Mouse (Mus musculus): ENCODE data around the gene Rnf169.
"Not testable (repeated sequence)": the region's sequence is repeated elsewhere in the genome, so short reads cannot be mapped to it uniquely, and the experiment has no call there.

Gene Rnf169

GRCm38 (mm10) chr7:99945012-99945411 is 35.2 kb downstream of the Rnf169 start:
- DNase-seq, result not testable (repeated sequence)

GRCm38 (mm10) chr7:99944520-99944919 is 35.7 kb downstream of the Rnf169 start:
- no peak for DNase-seq

DNA sequence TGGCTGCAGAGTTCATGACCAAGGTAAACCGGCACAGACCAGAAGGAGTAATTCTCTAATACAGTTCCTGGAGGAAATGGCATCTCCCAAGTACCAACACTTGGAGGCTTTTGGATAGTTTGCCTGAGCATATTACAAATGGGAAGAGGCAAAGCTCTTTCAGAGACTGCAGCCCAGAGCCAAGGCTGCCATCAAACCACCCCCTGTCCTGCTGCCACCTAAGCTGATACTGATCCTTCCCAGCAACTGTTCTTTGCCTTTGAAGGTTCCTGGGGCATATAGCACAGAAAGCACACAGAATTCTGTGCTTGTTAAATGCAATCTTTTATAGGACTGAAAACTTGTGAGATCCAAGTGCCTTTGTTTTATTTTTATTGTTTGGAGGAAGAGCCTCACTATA is 39.6 kb downstream of the Rnf169 start:
- no peak for DNase-seq

DNA sequence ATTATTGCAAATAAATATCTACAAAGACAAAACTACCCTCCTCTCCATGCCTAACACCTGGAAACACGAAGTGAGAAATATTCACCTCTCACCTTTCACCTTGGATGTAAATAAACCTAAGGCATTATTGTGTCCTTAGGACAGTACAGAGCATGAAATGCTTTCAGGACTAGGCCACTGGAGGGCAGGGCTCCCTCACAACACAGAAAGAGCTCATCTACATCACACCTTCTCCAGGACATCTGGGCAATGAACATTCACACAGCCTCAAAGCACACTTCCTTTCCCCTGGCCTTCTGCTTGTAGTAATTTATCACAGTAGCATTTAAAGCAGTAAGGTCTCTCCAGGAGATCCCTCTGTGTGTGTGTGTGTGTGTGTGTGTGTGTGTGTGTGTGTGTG is 44.5 kb downstream of the Rnf169 start:
- DNase-seq, result no peak

- DNase-seq, result peak; percentile 61 to 78
Observed at GRCm38 (mm10) chr7:99926916-99927714, 53.1 kb downstream of the Rnf169 start.

GRCm38 (mm10) chr7:99920416-99920815 is 59.8 kb downstream of the Rnf169 start:
- DNase-seq, result peak in 1 of 2 experiments; percentile 8

GRCm38 (mm10) chr7:99919971-99920370 is 60.3 kb downstream of the Rnf169 start:
- DNase-seq, result no peak

DNA sequence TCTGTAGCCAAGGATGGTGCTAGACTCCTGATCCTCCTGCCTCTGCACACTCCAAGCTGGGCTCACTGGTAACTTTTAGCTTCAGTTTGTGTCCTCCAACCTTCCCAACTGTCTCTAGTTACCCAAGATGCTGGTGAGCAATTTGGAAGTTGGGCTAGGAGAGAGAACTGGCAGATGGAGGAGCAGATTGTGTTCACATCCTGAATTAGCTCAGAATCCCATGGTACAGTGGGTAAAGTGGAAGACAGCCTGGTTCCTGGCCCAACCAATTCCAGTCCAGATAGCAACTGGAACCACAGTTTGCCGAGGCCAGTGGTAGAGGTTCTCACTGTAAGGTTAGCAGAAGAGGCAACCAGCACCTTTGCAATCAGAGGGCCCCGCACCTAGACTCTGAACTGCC is 61.1 kb downstream of the Rnf169 start:
- DNase-seq, result no peak

DNA sequence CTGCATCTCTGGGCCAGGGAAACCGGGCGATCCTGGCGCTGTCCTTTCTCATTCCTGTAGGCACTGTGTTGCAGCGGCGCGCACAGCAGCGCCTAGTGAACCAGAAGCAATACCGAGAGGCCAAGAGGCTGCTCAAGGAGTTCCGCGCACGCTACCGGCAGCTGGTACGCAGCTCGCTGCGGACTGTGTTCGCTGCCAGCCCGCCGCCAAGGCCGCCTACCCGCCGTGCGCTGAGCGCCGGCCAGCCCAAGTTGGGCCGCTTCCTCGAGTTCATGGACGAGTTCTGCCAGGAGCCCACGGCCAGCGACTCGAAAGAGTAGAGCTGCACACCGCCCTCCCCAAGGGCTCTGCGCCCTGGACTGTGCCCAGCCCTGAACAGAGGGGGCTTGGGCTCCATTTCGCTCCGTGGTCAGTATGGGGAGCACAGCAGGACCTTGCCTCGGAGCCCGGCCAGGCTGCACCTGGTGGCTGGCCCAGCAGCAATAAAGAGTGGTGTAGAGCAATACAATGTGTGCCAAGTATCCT is 62.9 kb downstream of the Rnf169 start:
- DNase-seq, result peak; percentile 41 to 53

DNA sequence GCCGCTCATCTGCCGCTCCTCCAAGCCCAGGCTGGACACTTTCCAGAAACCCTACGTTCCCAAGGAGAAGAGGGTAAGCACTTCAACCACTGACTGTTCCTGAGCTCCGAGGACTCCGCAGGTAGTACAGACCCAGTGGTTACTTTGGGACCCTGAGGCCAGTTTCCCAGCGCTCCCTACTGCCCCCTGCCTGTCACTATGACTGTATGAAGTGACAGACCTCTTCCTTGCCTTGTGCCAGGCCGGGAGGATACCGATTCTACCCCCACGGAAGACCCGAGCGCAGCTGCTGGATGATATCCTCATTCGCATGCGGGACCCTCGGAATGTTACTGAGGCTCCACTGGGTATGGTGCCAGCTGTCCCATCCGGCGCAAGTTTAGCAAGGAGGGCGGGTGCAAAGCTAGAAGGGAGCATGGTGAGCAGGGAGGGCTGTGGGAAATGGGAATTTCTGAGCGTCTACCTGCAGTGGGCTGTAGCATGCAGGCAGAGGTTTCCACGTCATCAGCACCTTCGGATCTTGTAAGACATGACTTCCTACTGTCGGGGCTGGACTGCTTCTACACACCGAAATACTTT is 63.4 kb downstream of the Rnf169 start:
- DNase-seq, result peak; percentile 47 to 63

DNA sequence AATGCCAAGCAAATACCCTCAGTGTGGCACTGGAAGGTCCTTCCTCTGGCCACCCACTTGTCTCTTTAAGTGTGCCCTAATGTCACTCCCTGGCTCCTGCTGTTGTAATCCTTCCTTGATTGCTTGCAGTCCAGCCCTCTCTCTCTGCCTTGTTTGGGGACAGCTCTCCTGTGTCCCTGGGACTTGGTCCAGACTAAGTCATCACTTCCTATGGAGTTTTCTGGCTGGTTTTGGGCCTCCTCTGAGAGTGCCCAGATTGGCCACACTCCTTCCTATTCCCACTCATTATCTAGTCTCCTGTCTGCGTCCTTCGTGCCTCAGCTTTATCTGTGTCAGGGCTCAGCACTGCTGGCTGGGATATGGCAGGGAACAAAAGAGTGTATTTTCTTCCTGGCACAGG is 64.7 kb downstream of the Rnf169 start:
- DNase-seq, result no peak

- DNase-seq, result no peak
Observed at GRCm38 (mm10) chr7:99914316-99914715, 65.9 kb downstream of the Rnf169 start.

DNA sequence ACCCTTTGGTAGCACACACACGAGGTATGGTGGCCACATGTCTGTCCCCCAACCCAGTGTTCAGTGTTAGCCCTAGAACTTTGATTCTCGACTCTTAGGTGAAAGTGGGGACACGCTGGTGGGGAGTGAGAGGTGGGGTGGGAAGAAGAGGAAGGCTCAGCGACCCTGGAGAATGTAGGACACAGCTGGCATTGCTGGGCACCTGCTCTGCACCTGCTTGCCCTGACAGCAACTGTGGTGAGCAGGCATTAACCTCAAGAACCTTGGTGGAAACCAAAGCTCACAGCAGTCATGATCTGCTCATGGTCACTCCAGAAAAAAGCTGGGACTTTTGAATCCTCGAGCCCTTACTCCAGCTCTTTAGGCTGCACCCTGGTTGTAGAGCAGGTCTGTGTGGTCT is 69.2 kb downstream of the Rnf169 start:
- DNase-seq, result no peak

- no peak for DNase-seq
Observed at GRCm38 (mm10) chr7:99907463-99907862, 72.8 kb downstream of the Rnf169 start.

DNA sequence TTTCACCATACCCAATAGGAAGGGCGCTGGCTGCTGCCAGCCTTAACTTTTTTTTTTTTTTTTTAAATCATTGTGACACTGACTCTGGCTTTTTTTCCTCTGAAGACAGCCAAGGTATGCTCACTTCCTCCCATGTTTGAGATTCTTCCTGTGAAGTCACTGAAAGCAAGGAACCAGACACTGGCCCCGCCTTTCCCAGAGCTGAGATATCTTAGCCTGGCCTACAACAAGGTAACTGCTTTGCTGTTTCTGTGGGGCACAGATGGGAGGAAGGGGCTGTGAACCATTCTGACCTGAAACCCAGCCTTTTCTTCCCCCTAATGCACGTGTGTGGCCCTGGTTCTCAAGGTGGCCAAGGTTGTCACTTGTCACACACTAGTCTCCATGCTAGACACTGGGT is 73.9 kb downstream of the Rnf169 start:
- no peak for DNase-seq

DNA sequence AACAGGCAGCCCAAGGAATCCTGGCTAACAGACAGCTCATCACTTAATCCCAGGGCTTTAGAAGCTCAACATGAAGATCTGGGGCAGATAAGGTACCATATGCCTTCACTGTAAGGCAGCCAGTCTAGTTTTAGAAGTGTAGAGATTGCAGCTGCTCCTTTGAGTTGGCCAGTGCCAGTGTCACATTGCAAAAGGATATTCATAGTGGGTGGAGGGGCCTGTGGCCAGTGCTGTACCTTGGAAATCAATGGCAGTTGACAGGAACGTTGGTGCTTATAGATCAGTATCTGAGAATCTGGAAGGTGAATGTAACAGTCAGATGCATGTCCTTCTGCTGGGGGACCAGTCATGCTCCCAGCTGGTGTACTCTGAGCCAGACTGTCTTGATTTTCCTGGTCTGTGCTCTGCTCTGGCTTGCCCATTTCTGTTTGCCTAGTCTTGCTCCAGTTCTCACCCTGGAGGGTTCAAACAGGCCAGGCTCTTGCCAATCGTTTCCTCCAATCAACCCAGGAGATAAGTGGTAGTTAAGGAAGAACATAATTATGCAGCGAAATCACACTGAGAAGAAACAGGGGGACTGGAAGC is 75.7 kb downstream of the Rnf169 start:
- no peak for DNase-seq

DNA sequence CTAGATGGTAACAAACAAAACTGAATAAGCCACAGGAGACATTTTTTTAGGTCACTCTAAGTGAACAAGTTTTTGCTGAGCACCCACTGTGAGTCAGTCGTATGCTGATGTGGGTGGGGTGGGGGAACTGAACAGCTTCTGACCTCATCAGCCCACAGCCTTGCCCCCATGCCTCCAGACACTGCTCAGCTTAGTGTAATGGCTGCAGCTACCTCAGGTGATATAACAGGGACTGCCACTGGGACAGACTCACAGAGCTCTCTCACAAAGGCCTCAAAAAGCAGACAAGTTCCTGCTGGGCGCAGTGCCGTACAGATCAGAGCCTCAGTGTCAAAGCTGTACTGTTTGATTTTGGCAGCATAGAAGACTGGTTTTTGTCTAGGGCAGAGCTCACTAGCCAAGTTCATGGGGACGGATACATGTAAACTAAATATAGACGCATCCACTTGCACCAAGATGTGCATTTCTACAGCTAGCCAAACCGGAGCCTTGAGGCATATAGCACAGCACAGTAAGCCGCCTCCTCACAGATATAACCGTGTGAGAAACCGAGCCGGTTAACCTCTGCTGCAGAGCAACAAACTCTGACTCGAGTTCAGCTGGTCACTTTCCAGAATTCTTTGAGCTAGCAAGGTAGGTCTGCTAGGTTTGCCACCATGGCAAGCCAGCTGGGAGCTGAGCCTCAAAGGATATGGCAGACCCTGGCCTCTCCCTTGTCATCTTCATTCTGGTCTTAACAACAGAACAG is 77.2 kb downstream of the Rnf169 start:
- no peak for DNase-seq

DNA sequence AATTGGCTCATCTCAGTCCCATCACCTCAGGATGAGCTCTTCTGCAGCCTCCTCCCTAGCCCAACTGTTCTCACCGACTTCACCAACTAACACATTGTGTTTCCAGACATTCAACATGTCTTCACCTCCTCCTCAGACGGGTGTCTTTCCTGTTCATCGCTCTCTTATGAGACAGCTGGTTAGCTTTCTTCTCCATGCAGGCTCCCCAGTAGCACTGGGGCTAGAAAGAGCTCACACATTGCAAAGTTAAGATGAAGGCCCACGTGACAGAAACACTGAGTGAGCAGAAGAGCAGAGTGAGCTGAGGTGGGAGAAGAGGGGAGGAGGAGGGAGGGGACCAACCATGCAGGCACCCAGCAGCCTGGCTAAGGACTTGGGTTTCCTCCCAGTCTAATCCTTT is 78.0 kb downstream of the Rnf169 start:
- no peak for DNase-seq

- no peak for DNase-seq
Observed at GRCm38 (mm10) chr7:99896905-99897304, 83.3 kb downstream of the Rnf169 start.

GRCm38 (mm10) chr7:99894478-99894877 is 85.8 kb downstream of the Rnf169 start:
- no peak for DNase-seq

DNA sequence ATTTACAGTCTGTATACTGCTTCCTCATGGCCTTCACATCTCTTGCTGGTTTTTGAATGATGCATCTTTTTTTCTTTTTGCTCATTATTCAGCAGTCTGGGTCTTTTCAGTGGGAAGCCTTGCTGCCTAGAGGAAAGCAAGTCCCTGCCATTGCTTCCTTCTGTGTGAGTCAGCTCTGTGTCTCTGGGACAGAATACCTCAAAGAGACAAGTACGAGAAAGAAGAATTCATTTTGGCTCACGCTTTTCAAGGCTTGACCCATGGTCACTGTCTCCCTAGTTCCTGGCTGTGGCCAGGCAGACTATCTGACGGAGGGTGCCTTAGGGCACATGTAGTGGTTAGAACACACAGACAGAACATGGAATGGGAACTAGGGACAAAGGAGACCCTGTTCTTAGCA is 86.3 kb downstream of the Rnf169 start:
- DNase-seq, result no peak

DNA sequence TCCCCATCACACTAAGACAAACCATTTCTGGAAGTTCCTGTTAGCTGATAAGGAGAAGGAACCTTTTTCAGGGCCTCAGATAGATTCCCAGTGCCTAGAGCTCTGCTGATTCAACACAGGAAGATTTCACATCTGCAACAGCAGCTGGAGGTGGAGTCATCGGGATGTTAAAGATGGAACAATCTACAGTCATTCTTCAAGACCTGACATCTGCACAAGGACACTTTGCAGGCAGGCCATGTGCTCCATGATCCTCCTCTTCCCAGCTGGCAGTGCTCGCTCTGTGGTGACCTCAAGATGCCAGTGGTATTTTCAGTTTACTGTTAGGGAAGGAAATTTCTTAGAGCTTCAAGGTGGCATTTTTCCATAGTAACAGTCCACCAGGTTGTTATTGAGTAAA is 87.9 kb downstream of the Rnf169 start:
- DNase-seq, result no peak

GRCm38 (mm10) chr7:99891471-99891870 is 88.8 kb downstream of the Rnf169 start:
- no peak for DNase-seq

Measured in lung, postnatal 4 days (tissue).